Mouse (Mus musculus) erythroblast, embryonic 14.5 days (primary cell): ENCODE measurements around the gene Tcp11l1. TPM values are rescaled to one million over a fixed set of nuclear protein-coding genes. Genes with fewer than 3 reads are reported as not detected.

Source experiments
- H3K27me3 ChIP-seq: 2 replicates; pipeline ENCODE4 v1.6.1; 2012; ENCODE audit warnings: inconsistent platforms; ENCODE audit not compliant: control insufficient read depth
- H3K36me3 ChIP-seq: 2 replicates; pipeline ENCODE4 v1.6.1; 2012; ENCODE audit warnings: mild to moderate bottlenecking, inconsistent platforms; ENCODE audit not compliant: control insufficient read depth
- H3K4me1 ChIP-seq: 2 replicates; pipeline ENCODE4 v1.6.1; 2012; ENCODE audit warnings: inconsistent platforms; ENCODE audit not compliant: control insufficient read depth
- H3K4me3 ChIP-seq: replicated peaks from 2 replicates; pipeline ENCODE3; 2012; ENCODE audit warnings: moderate library complexity, mild to moderate bottlenecking, inconsistent platforms
- H3K9me3 ChIP-seq: 2 replicates; pipeline ENCODE4 v1.6.1; 2012; ENCODE audit warnings: low read length, inconsistent platforms, mixed read lengths; ENCODE audit not compliant: control insufficient read depth
- GATA1 ChIP-seq: IDR thresholded peaks from 2 replicates; pipeline ENCODE4 v1.6.1; 2012; ENCODE audit warnings: low read length, inconsistent platforms, mixed read lengths
- TAL1 ChIP-seq: IDR thresholded peaks from 3 replicates; pipeline ENCODE4 v1.6.1; 2012; ENCODE audit warnings: low read length, inconsistent platforms, mixed read lengths
- polyA plus RNA-seq: library from polyadenylated mRNA; stranded (reverse); fragments of >175 nt; gene quantifications from 2 replicates; pipeline ENCODE4 v1.2.3, GENCODE M21; 2012

The Tcp11l1 gene
- polyA plus RNA-seq, 1 experiment = 0.07 TPM

GRCm38 (mm10) chr2:104663372-104664100 is 48.4 kb downstream of the Tcp11l1 start:
- no peaks in the 10 kb centered on the region for H3K9me3 ChIP-seq
- H3K4me3 ChIP-seq = no peak overlapping the region
- no peaks in the 10 kb centered on the region for H3K4me1 ChIP-seq
- H3K27me3 ChIP-seq = no peaks in the 10 kb centered on the region
- peaks cover 58% of the 10 kb centered on the region for H3K36me3 ChIP-seq
- no peak for TF ChIP-seq TAL1
- no peak for TF ChIP-seq GATA1

- Histone ChIP-seq H3K4me1 (no peaks in the 10 kb centered on the region), H3K4me3 (no peak overlapping the region), H3K36me3 (peaks cover 75% of the 10 kb centered on the region), H3K9me3 (no peaks in the 10 kb centered on the region), H3K27me3 (no peaks in the 10 kb centered on the region)
- TF ChIP-seq GATA1 (no peak), TAL1 (no peak)
Measured at GRCm38 (mm10) chr2:104658659-104659058, 53.3 kb downstream of the Tcp11l1 start.

- H3K4me1 ChIP-seq = no peaks in the 10 kb centered on the region
- TF ChIP-seq GATA1 (no peak), TAL1 (no peak)
- no peak overlapping the region for H3K4me3 ChIP-seq
- no peaks in the 10 kb centered on the region for H3K27me3 ChIP-seq
- H3K9me3 ChIP-seq = no peaks in the 10 kb centered on the region
- peaks cover 15% of the 10 kb centered on the region for H3K36me3 ChIP-seq
Measured at GRCm38 (mm10) chr2:104615985-104616711, 95.8 kb downstream of the Tcp11l1 start.

- Histone ChIP-seq H3K4me3 (no peak overlapping the region), H3K9me3 (no peaks in the 10 kb centered on the region), H3K27me3 (no peaks in the 10 kb centered on the region), H3K36me3 (peaks cover 22% of the 10 kb centered on the region), H3K4me1 (no peaks in the 10 kb centered on the region)
- TF ChIP-seq TAL1 (no peak), GATA1 (no peak)
Measured at GRCm38 (mm10) chr2:104614786-104615185, 97.2 kb downstream of the Tcp11l1 start.

Other genes starting within 250 kb of the Tcp11l1 start
- gene Hipk3, start 217.7 kb downstream of the Tcp11l1 start, polyA plus RNA-seq = 0.23 and 0.31 TPM in 2 replicates
- gene Cstf3, start 121.6 kb downstream of the Tcp11l1 start, polyA plus RNA-seq = 0.37 and 0.44 TPM in 2 replicates
- not detected in 2 replicates for gene Pin1rt1, start 4.2 kb upstream of the Tcp11l1 start, polyA plus RNA-seq
- 0.10 TPM in 1 of 2 replicates, not detected in the other for gene Depdc7, start 30.7 kb upstream of the Tcp11l1 start, polyA plus RNA-seq
- gene Qser1, start 104.6 kb upstream of the Tcp11l1 start, polyA plus RNA-seq = 0.02 TPM in 2 replicates
- not detected in 2 replicates for gene Prrg4, start 137.7 kb upstream of the Tcp11l1 start, polyA plus RNA-seq
- gene Ccdc73, start 155.6 kb upstream of the Tcp11l1 start, polyA plus RNA-seq = not detected in 2 replicates